Mouse (Mus musculus): ENCODE measurements around the gene Bco1. TPM values are rescaled to one million over a fixed set of nuclear protein-coding genes. Genes with fewer than 3 reads are reported as not detected.
A peak's percentile ranks its signal among the peaks of the same experiment; 100 is the strongest.

Gene Bco1
- 0.22 and 0.33 TPM in 2 replicates for polyA plus RNA-seq (2016; fragmentation: Nextera tagmentation; extraction: Ambion mirVana)

DNA sequence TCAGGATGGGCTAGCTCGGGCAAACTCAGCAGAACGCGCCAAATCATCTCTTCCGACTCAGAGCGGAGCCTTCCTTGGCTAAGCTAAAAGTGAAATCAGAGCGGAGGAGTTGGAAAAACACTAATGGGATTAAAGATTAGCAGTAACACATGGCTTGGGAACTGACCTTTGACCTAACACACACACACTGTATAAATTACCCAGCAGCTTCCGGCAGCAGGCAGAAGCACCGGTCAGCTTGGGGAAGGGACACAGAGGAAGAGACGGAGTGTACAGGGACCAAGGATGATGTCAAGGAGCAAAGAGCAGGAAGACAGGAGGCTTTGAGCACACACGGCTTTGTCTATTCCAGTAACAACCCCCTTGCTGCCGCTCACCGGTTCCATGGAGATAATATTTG lies at the start of gene Bco1:
Gene Bco1, plus strand, starts transcription at position 208 of the 400 bp plus-strand sequence.
- Histone ChIP-seq H3K27ac (replicated peaks) (no peak within 1 kb of the TSS), H3K4me3 (no peak within 1 kb of the TSS), H3K4me1 (peaks cover 23% of the 10 kb centered on the region), H3K36me3 (replicated peaks) (no peaks in the 10 kb centered on the region), H3K27me3 (replicated peaks; ENCODE audit: low read depth, poor library complexity, severe bottlenecking) (no peaks in the 10 kb centered on the region), H3K9me3 (no peaks in the 10 kb centered on the region)
- 48% methylated on average over 12 of the region's 12 CpGs for WGBS
- peak; percentile 33 for DNase-seq (ENCODE audit: low spot score)

DNA sequence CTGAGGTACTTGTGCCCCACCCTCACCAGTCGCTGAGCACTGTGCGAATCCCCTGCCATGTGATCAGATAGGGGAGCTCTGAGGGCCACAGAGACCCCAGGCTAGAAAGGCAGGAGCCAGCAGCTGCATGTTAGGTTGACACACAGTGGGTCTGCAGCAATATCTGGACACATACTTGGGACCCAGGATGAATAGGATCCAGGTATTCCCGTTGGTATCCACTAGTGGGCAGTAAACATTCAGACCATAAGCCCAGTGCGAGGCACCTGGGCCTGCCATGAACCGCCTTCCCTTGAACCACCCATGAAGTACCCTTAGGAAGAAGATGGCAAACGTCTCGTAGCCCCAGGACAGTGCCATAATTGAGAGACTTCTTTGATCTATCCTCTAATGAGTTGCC lies 46.2 kb upstream of the Bco1 start:
- Histone ChIP-seq H3K9me3 (no peaks in the 10 kb centered on the region), H3K27me3 (replicated peaks; ENCODE audit: low read depth, poor library complexity, severe bottlenecking) (no peaks in the 10 kb centered on the region), H3K36me3 (replicated peaks) (no peaks in the 10 kb centered on the region), H3K4me3 (no peak overlapping the region), H3K27ac (replicated peaks) (no peak overlapping the region), H3K4me1 (no peaks in the 10 kb centered on the region)
- WGBS = 62% methylated on average over 7 of the region's 7 CpGs
- no peak for DNase-seq (ENCODE audit: low spot score)

- H3K36me3 ChIP-seq (replicated peaks) = no peaks in the 10 kb centered on the region
- 89% methylated on average over 9 of the region's 9 CpGs for WGBS
- H3K27ac ChIP-seq (replicated peaks) = no peak overlapping the region; the same call in 1 of the 2 replicates
- no peak for DNase-seq (ENCODE audit: low spot score)
- no peaks in the 10 kb centered on the region for H3K9me3 ChIP-seq
- no peak overlapping the region for H3K4me3 ChIP-seq
- H3K27me3 ChIP-seq (replicated peaks; ENCODE audit: low read depth, poor library complexity, severe bottlenecking) = no peaks in the 10 kb centered on the region
- no peaks in the 10 kb centered on the region for H3K4me1 ChIP-seq
Observed at GRCm38 (mm10) chr8:117050763-117051162, 44.9 kb upstream of the Bco1 start.

- WGBS = 66% methylated on average over 9 of the region's 9 CpGs
- no peak overlapping the region for H3K4me3 ChIP-seq
- no peak for DNase-seq (ENCODE audit: low spot score)
- peaks cover 2% of the 10 kb centered on the region for H3K4me1 ChIP-seq
- H3K27ac ChIP-seq (replicated peaks) = no peak overlapping the region
- no peaks in the 10 kb centered on the region for H3K36me3 ChIP-seq (replicated peaks)
- H3K9me3 ChIP-seq = no peaks in the 10 kb centered on the region
- H3K27me3 ChIP-seq (replicated peaks; ENCODE audit: low read depth, poor library complexity, severe bottlenecking) = no peaks in the 10 kb centered on the region
Observed at GRCm38 (mm10) chr8:117051316-117051715, 44.3 kb upstream of the Bco1 start.

GRCm38 (mm10) chr8:117053135-117054079 lies 42.2 kb upstream of the Bco1 start:
- no peak overlapping the region for H3K4me3 ChIP-seq
- peak; percentile 28 for DNase-seq (ENCODE audit: low spot score)
- 75% methylated on average over 12 of the region's 12 CpGs for WGBS
- H3K27me3 ChIP-seq (replicated peaks; ENCODE audit: low read depth, poor library complexity, severe bottlenecking) = no peaks in the 10 kb centered on the region
- H3K4me1 ChIP-seq = peaks cover 5% of the 10 kb centered on the region
- no peaks in the 10 kb centered on the region for H3K9me3 ChIP-seq
- no peaks in the 10 kb centered on the region for H3K36me3 ChIP-seq (replicated peaks)
- no peak overlapping the region for H3K27ac ChIP-seq (replicated peaks)

DNA sequence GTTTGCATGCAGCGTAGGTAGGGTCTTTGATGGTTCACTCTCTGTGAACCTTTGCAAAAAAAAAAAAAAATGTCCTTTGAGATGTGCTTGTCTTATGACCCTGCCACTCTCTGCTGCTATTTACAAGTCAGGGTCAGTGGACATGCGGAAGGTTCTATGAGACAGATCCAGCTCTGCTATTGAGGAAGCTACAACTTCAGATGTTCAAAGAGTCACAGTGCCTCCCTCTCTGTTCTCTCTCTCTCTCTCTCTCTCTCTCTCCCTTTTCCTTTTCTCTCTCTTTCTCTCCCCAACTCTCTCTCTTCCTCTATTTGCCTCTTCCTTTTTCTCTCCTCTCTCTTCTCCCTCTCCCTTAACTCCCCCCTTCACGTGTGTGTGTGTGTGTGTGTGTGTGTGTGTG lies 41.5 kb upstream of the Bco1 start:
- H3K27ac ChIP-seq (replicated peaks) = no peak overlapping the region
- peaks cover 5% of the 10 kb centered on the region for H3K4me1 ChIP-seq
- no peaks in the 10 kb centered on the region for H3K27me3 ChIP-seq (replicated peaks; ENCODE audit: low read depth, poor library complexity, severe bottlenecking)
- no peak overlapping the region for H3K4me3 ChIP-seq
- H3K9me3 ChIP-seq = no peaks in the 10 kb centered on the region
- 85% methylated on average over 3 of the region's 3 CpGs for WGBS
- no peaks in the 10 kb centered on the region for H3K36me3 ChIP-seq (replicated peaks)
- no peak for DNase-seq (ENCODE audit: low spot score)

DNA sequence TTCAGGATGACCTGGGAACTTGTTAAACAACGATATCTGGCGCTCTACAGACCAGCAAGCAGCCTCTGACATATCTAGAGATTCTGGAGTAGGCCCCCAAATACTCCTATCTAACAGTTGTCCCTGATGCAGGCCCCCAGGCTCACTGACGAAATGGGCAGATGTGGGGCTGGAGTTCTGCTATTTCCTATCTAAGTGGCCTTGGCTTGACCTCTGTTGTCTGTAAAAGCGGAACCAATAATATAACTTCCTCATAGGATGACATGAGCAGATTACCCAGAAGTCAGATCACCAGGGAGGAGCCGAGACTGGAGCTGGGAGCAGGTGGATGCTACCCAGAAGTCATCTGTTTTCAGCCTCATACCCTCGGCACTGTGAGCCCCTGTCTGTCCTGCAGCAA lies 40.6 kb upstream of the Bco1 start:
- no peak for DNase-seq (ENCODE audit: low spot score)
- Histone ChIP-seq H3K4me1 (peaks cover 5% of the 10 kb centered on the region), H3K36me3 (replicated peaks) (no peaks in the 10 kb centered on the region), H3K27me3 (replicated peaks; ENCODE audit: low read depth, poor library complexity, severe bottlenecking) (no peaks in the 10 kb centered on the region), H3K4me3 (no peak overlapping the region), H3K27ac (replicated peaks) (no peak overlapping the region), H3K9me3 (no peaks in the 10 kb centered on the region)
- 80% methylated on average over 6 of the region's 6 CpGs for WGBS

DNA sequence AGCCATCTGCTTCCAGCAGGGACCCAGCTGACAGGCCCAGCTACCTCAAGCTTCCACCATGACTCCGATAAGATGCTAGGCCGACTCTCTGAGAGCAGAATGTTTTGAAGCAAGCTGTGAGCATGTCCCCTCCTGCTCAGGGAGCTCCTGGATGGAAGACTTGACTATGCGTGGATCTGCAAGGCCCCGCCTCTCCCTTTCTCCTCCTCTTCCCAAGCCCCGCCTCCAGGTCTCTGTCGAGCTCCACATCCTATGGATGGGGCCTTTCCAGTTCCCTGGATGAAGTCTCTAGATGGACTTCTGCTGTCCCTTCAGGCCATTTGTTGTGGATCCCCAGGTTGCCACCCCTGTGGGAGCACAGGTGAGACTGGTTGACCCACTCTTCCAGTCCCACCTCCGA lies 36.6 kb upstream of the Bco1 start:
- Histone ChIP-seq H3K4me1 (peaks cover 5% of the 10 kb centered on the region), H3K27me3 (replicated peaks; ENCODE audit: low read depth, poor library complexity, severe bottlenecking) (no peaks in the 10 kb centered on the region), H3K9me3 (peaks cover 5% of the 10 kb centered on the region), H3K4me3 (no peak overlapping the region), H3K36me3 (replicated peaks) (no peaks in the 10 kb centered on the region), H3K27ac (replicated peaks) (no peak overlapping the region)
- 71% methylated on average over 7 of the region's 7 CpGs for WGBS
- DNase-seq (ENCODE audit: low spot score) = no peak

DNA sequence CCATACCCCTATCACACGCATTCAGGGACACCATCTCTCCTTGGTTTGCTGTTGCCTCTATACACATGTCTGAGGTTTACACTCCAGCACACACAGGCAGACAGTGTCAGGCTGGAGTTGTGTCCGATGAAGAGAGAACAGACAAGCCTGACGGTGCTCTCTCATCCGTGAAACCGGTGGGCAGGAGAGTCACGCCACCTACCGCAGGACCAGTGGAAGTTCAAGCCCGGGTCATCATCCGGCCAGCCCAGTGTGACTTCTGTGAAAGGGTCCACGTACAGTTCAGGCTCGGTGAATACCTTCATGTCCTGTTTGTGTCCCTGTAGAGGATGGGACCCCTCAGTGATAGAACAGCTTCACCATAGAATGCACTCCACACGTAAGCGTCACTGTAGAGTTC lies 35.3 kb upstream of the Bco1 start:
- Histone ChIP-seq H3K27ac (replicated peaks) (no peak overlapping the region), H3K4me3 (no peak overlapping the region), H3K36me3 (replicated peaks) (no peaks in the 10 kb centered on the region), H3K4me1 (peaks cover 5% of the 10 kb centered on the region), H3K9me3 (peaks cover 5% of the 10 kb centered on the region), H3K27me3 (replicated peaks; ENCODE audit: low read depth, poor library complexity, severe bottlenecking) (no peaks in the 10 kb centered on the region)
- WGBS = 84% methylated on average over 13 of the region's 13 CpGs
- DNase-seq (ENCODE audit: low spot score) = no peak

GRCm38 (mm10) chr8:117061180-117061880 lies 34.3 kb upstream of the Bco1 start:
- no peak overlapping the region for H3K4me3 ChIP-seq
- H3K36me3 ChIP-seq (replicated peaks) = no peaks in the 10 kb centered on the region
- no peak overlapping the region for H3K27ac ChIP-seq (replicated peaks)
- H3K27me3 ChIP-seq (replicated peaks; ENCODE audit: low read depth, poor library complexity, severe bottlenecking) = no peaks in the 10 kb centered on the region
- peaks cover 5% of the 10 kb centered on the region for H3K9me3 ChIP-seq
- H3K4me1 ChIP-seq = peaks cover 3% of the 10 kb centered on the region
- no peak for DNase-seq (ENCODE audit: low spot score)
- 73% methylated on average over 13 of the region's 13 CpGs for WGBS

GRCm38 (mm10) chr8:117066955-117067354 lies 28.7 kb upstream of the Bco1 start:
- Histone ChIP-seq H3K9me3 (peaks cover 5% of the 10 kb centered on the region), H3K4me3 (no peak overlapping the region), H3K4me1 (no peaks in the 10 kb centered on the region), H3K36me3 (replicated peaks) (no peaks in the 10 kb centered on the region), H3K27me3 (replicated peaks; ENCODE audit: low read depth, poor library complexity, severe bottlenecking) (no peaks in the 10 kb centered on the region), H3K27ac (replicated peaks) (no peak overlapping the region)
- no peak for DNase-seq (ENCODE audit: low spot score)
- 86% methylated on average over 7 of the region's 7 CpGs for WGBS

DNA sequence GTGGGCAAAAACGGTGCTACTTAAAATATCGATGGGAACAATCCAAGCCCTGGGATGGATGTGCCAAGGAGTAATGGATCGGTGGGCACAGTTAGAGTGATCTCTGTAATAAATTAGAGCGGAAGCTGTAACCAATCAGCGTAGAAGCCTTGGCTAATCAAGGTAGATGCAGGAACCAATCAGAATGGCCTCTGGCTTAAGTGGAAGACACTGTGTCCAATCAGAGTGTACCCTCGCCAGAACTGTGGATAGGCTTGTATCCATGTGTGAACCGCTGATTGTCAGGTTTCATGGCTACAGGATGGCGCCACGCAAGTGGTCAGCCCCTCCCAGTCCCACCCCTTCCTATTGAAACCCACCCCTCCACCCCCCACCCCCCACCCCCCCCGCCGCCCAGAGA lies 28.3 kb upstream of the Bco1 start:
- Histone ChIP-seq H3K36me3 (replicated peaks) (no peaks in the 10 kb centered on the region), H3K9me3 (peaks cover 2% of the 10 kb centered on the region), H3K4me1 (no peaks in the 10 kb centered on the region), H3K27ac (replicated peaks) (no peak overlapping the region), H3K4me3 (no peak overlapping the region), H3K27me3 (replicated peaks; ENCODE audit: low read depth, poor library complexity, severe bottlenecking) (no peaks in the 10 kb centered on the region)
- WGBS = 88% methylated on average over 11 of the region's 11 CpGs
- DNase-seq (ENCODE audit: low spot score) = no peak

DNA sequence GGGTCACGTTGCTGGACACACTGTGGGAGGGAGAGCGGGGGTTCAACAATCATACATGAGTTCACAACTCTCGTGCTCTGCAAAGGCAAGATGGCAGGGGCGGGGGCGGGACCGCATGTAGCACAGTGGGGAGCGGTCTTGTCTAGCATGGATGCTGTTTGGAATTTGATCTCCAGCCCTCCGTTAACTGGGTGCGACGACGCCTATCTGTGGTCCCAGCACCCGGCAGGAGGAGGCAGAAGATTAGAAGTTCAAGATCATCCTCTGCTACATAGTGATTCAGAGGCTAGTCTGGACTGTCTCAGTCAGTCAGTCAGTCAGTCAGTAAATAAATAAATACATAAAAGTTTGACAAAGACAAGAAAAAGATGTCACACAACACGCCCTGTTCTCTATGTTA lies 27.4 kb upstream of the Bco1 start:
- no peaks in the 10 kb centered on the region for H3K36me3 ChIP-seq (replicated peaks)
- H3K4me1 ChIP-seq = no peaks in the 10 kb centered on the region
- 88% methylated on average over 13 of the region's 13 CpGs for WGBS
- no peaks in the 10 kb centered on the region for H3K27me3 ChIP-seq (replicated peaks; ENCODE audit: low read depth, poor library complexity, severe bottlenecking)
- H3K9me3 ChIP-seq = no peaks in the 10 kb centered on the region
- H3K27ac ChIP-seq (replicated peaks) = no peak overlapping the region
- no peak for DNase-seq (ENCODE audit: low spot score)
- no peak overlapping the region for H3K4me3 ChIP-seq
